Mouse (Mus musculus) heart, postnatal 0 days (tissue): ENCODE results near the gene Syngr3. TPM values are rescaled to one million over a fixed set of nuclear protein-coding genes. Genes with fewer than 3 reads are reported as not detected.

Experiments used
- ATAC-seq: fragments of 200-750 bp; cut with Nextera tagmentation; 2 replicates; pipeline ENCODE4 v1.8.0; 2017; ENCODE audit warnings: low read depth, moderate number of reproducible peaks, moderate library complexity; ENCODE audit not compliant: insufficient read depth
- DNase-seq: peaks from one replicate; pipeline ENCODE4 v3.0.0-alpha.2; 2016; ENCODE audit warnings: low spot score
- H3K27ac ChIP-seq: fragments of 300-500 bp; sonication (generic); 2 replicates; pipeline ENCODE4 v1.5.1; 2014; ENCODE audit warnings: low read depth, mild to moderate bottlenecking
- H3K27me3 ChIP-seq: fragments of 300-500 bp; sonication (generic); 2 replicates; pipeline ENCODE4 v1.6.1; 2014; ENCODE audit warnings: low read length, mixed read lengths; ENCODE audit not compliant: control insufficient read depth, insufficient read depth
- H3K36me3 ChIP-seq: fragments of 300-500 bp; sonication (generic); replicated peaks from 2 replicates; pipeline ENCODE4 v1.6.1; 2014; ENCODE audit warnings: low read length, mixed read lengths; ENCODE audit not compliant: control insufficient read depth, insufficient read depth
- H3K4me1 ChIP-seq: fragments of 300-500 bp; sonication (generic); 2 replicates; pipeline ENCODE4 v1.6.1; 2014; ENCODE audit warnings: antibody characterized with exemption; ENCODE audit not compliant: control insufficient read depth, insufficient read depth
- H3K4me2 ChIP-seq: fragments of 300-500 bp; sonication (generic); 2 replicates; pipeline ENCODE4 v1.6.1; 2014; ENCODE audit warnings: low read depth, mild to moderate bottlenecking, low read length, moderate library complexity
- H3K4me3 ChIP-seq: fragments of 300-500 bp; sonication (generic); 2 replicates; pipeline ENCODE4 v1.5.1; 2014; ENCODE audit warnings: low read depth, low read length
- H3K9ac ChIP-seq: fragments of 300-500 bp; sonication (generic); replicated peaks from 2 replicates; pipeline ENCODE4 v1.6.1; 2014; ENCODE audit warnings: low read depth, low read length, mixed read lengths
- H3K9me3 ChIP-seq: fragments of 300-500 bp; sonication (generic); replicated peaks from 2 replicates; pipeline ENCODE4 v1.6.1; 2016; ENCODE audit warnings: low read length; ENCODE audit not compliant: control insufficient read depth
- CTCF ChIP-seq: IDR thresholded peaks from 2 replicates; pipeline ENCODE4 v1.5.1; 2016; ENCODE audit warnings: antibody characterized with exemption, control low read depth, low read depth
- EP300 ChIP-seq: IDR thresholded peaks from 2 replicates; pipeline ENCODE4 v1.6.1; 2016; ENCODE audit warnings: antibody characterized with exemption, low read depth
- WGBS: fragments of 180-500 bp; shearing (Covaris S2); extraction: QIAGEN DNeasy Blood & Tissue Kit; methylation state at CpG from one replicate; pipeline ENCODE4 v1.1.7; 2014; 5-methylcytosine and 5-hydroxymethylcytosine counted together
- polyA plus RNA-seq: library from polyadenylated mRNA; unstranded; fragments of >200 nt; fragmentation: Nextera tagmentation; extraction: Ambion mirVana; gene quantifications from 2 replicates; pipeline ENCODE4 v1.2.1, GENCODE M21; 2015
- total RNA-seq: library from RNA; depleted of rRNA; stranded (reverse); fragments of >200 nt; gene quantifications from 2 replicates; pipeline ENCODE4 v1.2.3, GENCODE M21; 2014; ENCODE audit warnings: low replicate concordance; rRNA removed

Syngr3 gene
- total and polyA plus RNA-seq, 2 experiments from 2014 or later, result 0.16 TPM; not detected in 1

- H3K4me3 ChIP-seq, result no peak overlapping the region
- TF ChIP-seq EP300 (0 out of 2 replicates have a peak, but pooled peaks have one; percentile 21), CTCF (no peak)
- H3K4me1 ChIP-seq, result peaks cover 12% of the 10 kb centered on the region
- peaks cover 28% of the 10 kb centered on the region for H3K36me3 ChIP-seq
- DNase-seq, result no peak
- 66% methylated on average over 5 of the region's 5 CpGs for WGBS
- no peaks in the 10 kb centered on the region for H3K27me3 ChIP-seq
- no peak overlapping the region for H3K4me2 ChIP-seq
- ATAC-seq, result no peak
- no peak overlapping the region for H3K27ac ChIP-seq
- H3K9me3 ChIP-seq, result no peaks in the 10 kb centered on the region
- no peak overlapping the region for H3K9ac ChIP-seq
Observed at GRCm38 (mm10) chr17:24636781-24637481, 52.8 kb downstream of the Syngr3 start.

- H3K9me3 ChIP-seq, result no peaks in the 10 kb centered on the region
- H3K27ac ChIP-seq, result peak overlapping the region; percentile 21; the same call in 1 of the 2 replicates
- 86% methylated on average over 5 of the region's 5 CpGs for WGBS
- H3K9ac ChIP-seq, result no peak overlapping the region
- TF ChIP-seq EP300, result no peak
- TF ChIP-seq CTCF, result no peak
- no peak overlapping the region for H3K4me3 ChIP-seq
- peaks cover 16% of the 10 kb centered on the region for H3K4me1 ChIP-seq
- DNase-seq (no peak), ATAC-seq (no peak)
- H3K36me3 ChIP-seq, result peaks cover 24% of the 10 kb centered on the region
- H3K4me2 ChIP-seq, result no peak overlapping the region
- no peaks in the 10 kb centered on the region for H3K27me3 ChIP-seq
Observed at GRCm38 (mm10) chr17:24635694-24636093, 54.1 kb downstream of the Syngr3 start.

Other genes with a start within 250 kb of the Syngr3 start
Only the 30 nearest of the 33 such genes appear.
- 48.4 and 62.3 TPM in 2 replicates for gene Pgp, start 219.6 kb downstream of the Syngr3 start, total RNA-seq
- 65.8 and 70.6 TPM in 2 replicates for gene Pgp, start 219.6 kb downstream of the Syngr3 start, polyA plus RNA-seq
- not detected in 2 replicates for gene Bricd5, start 216.1 kb downstream of the Syngr3 start, total RNA-seq
- gene Bricd5, start 216.1 kb downstream of the Syngr3 start, polyA plus RNA-seq, result not detected in 2 replicates
- gene Mlst8, start 210.9 kb downstream of the Syngr3 start, total RNA-seq, result 12.4 and 44.9 TPM in 2 replicates
- gene Mlst8, start 210.9 kb downstream of the Syngr3 start, polyA plus RNA-seq, result 10.1 and 11.5 TPM in 2 replicates
- gene Caskin1, start 201.4 kb downstream of the Syngr3 start, total RNA-seq, result 0.11 TPM in 1 of 2 replicates, not detected in the other
- 0.14 TPM in 2 replicates for gene Caskin1, start 201.4 kb downstream of the Syngr3 start, polyA plus RNA-seq
- 206 and 281 TPM in 2 replicates for gene Traf7, start 162.0 kb downstream of the Syngr3 start, total RNA-seq
- gene Traf7, start 162.0 kb downstream of the Syngr3 start, polyA plus RNA-seq, result 46.0 and 48.9 TPM in 2 replicates
- 0.27 TPM in 1 of 2 replicates, not detected in the other for gene Rab26, start 155.7 kb downstream of the Syngr3 start, total RNA-seq
- gene Rab26, start 155.7 kb downstream of the Syngr3 start, polyA plus RNA-seq, result 0.46 and 0.54 TPM in 2 replicates
- 44.5 and 57.5 TPM in 2 replicates for gene Pkd1, start 140.1 kb downstream of the Syngr3 start, total RNA-seq
- gene Pkd1, start 140.1 kb downstream of the Syngr3 start, polyA plus RNA-seq, result 7.1 and 9.8 TPM in 2 replicates
- 55.4 and 88.7 TPM in 2 replicates for gene Tsc2, start 57.3 kb downstream of the Syngr3 start, total RNA-seq
- gene Tsc2, start 57.3 kb downstream of the Syngr3 start, polyA plus RNA-seq, result 29.2 and 34.4 TPM in 2 replicates
- gene Nthl1, start 57.3 kb downstream of the Syngr3 start, total RNA-seq, result 3.7 and 10.0 TPM in 2 replicates
- gene Nthl1, start 57.3 kb downstream of the Syngr3 start, polyA plus RNA-seq, result 5.7 and 7.3 TPM in 2 replicates
- gene Slc9a3r2, start 39.6 kb downstream of the Syngr3 start, total RNA-seq, result 87.9 and 118 TPM in 2 replicates
- 61.9 and 68.1 TPM in 2 replicates for gene Slc9a3r2, start 39.6 kb downstream of the Syngr3 start, polyA plus RNA-seq
- gene Npw, start 31.5 kb downstream of the Syngr3 start, total RNA-seq, result not detected in 2 replicates
- not detected in 2 replicates for gene Npw, start 31.5 kb downstream of the Syngr3 start, polyA plus RNA-seq
- gene Zfp598, start 20.3 kb downstream of the Syngr3 start, total RNA-seq, result 25.4 and 27.5 TPM in 2 replicates
- 7.8 TPM in 2 replicates for gene Zfp598, start 20.3 kb downstream of the Syngr3 start, polyA plus RNA-seq
- gene Gfer, start 6.2 kb upstream of the Syngr3 start, total RNA-seq, result 25.1 and 37.3 TPM in 2 replicates
- gene Gfer, start 6.2 kb upstream of the Syngr3 start, polyA plus RNA-seq, result 31.0 and 31.6 TPM in 2 replicates
- gene Noxo1, start 6.3 kb upstream of the Syngr3 start, total RNA-seq, result 0.50 and 2.2 TPM in 2 replicates
- gene Noxo1, start 6.3 kb upstream of the Syngr3 start, polyA plus RNA-seq, result 0.56 and 0.88 TPM in 2 replicates
- gene Tbl3, start 17.7 kb upstream of the Syngr3 start, total RNA-seq, result 33.9 and 42.2 TPM in 2 replicates
- 27.2 and 30.1 TPM in 2 replicates for gene Tbl3, start 17.7 kb upstream of the Syngr3 start, polyA plus RNA-seq
- gene Rnf151, start 28.1 kb upstream of the Syngr3 start, total RNA-seq, result 6.5 TPM in 1 of 2 replicates, not detected in the other
- gene Rnf151, start 28.1 kb upstream of the Syngr3 start, polyA plus RNA-seq, result not detected in 2 replicates
- gene Rps2, start 28.2 kb upstream of the Syngr3 start, total RNA-seq, result 2,967 and 2,982 TPM in 2 replicates
- gene Rps2, start 28.2 kb upstream of the Syngr3 start, polyA plus RNA-seq, result 722 and 767 TPM in 2 replicates
- 434 and 667 TPM in 2 replicates for gene Ndufb10, start 34.5 kb upstream of the Syngr3 start, total RNA-seq
- 1,293 and 1,354 TPM in 2 replicates for gene Ndufb10, start 34.5 kb upstream of the Syngr3 start, polyA plus RNA-seq
- gene Rpl3l, start 37.9 kb upstream of the Syngr3 start, total RNA-seq, result 0.54 and 2.1 TPM in 2 replicates
- 7.2 TPM in 2 replicates for gene Rpl3l, start 37.9 kb upstream of the Syngr3 start, polyA plus RNA-seq
- 28.5 and 41.1 TPM in 2 replicates for gene Msrb1, start 46.7 kb upstream of the Syngr3 start, total RNA-seq
- 48.7 and 55.7 TPM in 2 replicates for gene Msrb1, start 46.7 kb upstream of the Syngr3 start, polyA plus RNA-seq
- gene Hs3st6, start 63.0 kb upstream of the Syngr3 start, total RNA-seq, result 0.23 and 3.4 TPM in 2 replicates
- gene Hs3st6, start 63.0 kb upstream of the Syngr3 start, polyA plus RNA-seq, result 0.14 TPM in 2 replicates
- gene Meiob, start 114.3 kb upstream of the Syngr3 start, total RNA-seq, result not detected in 2 replicates
- gene Meiob, start 114.3 kb upstream of the Syngr3 start, polyA plus RNA-seq, result 0.10 TPM in 1 of 2 replicates, not detected in the other
- 79.2 and 129 TPM in 2 replicates for gene Hagh, start 150.2 kb upstream of the Syngr3 start, total RNA-seq
- 114 and 116 TPM in 2 replicates for gene Hagh, start 150.2 kb upstream of the Syngr3 start, polyA plus RNA-seq
- gene Fahd1, start 160.4 kb upstream of the Syngr3 start, total RNA-seq, result 37.4 and 60.1 TPM in 2 replicates
- gene Fahd1, start 160.4 kb upstream of the Syngr3 start, polyA plus RNA-seq, result 86.4 and 88.6 TPM in 2 replicates
- 1.7 TPM in 2 replicates for gene Igfals, start 176.0 kb upstream of the Syngr3 start, total RNA-seq
- gene Igfals, start 176.0 kb upstream of the Syngr3 start, polyA plus RNA-seq, result 0.44 and 0.53 TPM in 2 replicates
- gene Nubp2, start 196.4 kb upstream of the Syngr3 start, total RNA-seq, result 36.6 and 44.9 TPM in 2 replicates
- gene Nubp2, start 196.4 kb upstream of the Syngr3 start, polyA plus RNA-seq, result 29.8 and 31.3 TPM in 2 replicates
- 53.2 and 74.6 TPM in 2 replicates for gene Spsb3, start 196.7 kb upstream of the Syngr3 start, total RNA-seq
- 35.8 and 40.2 TPM in 2 replicates for gene Spsb3, start 196.7 kb upstream of the Syngr3 start, polyA plus RNA-seq
- gene Eme2, start 205.1 kb upstream of the Syngr3 start, total RNA-seq, result 23.6 and 28.2 TPM in 2 replicates
- gene Eme2, start 205.1 kb upstream of the Syngr3 start, polyA plus RNA-seq, result 14.8 and 15.5 TPM in 2 replicates
- 64.0 and 76.7 TPM in 2 replicates for gene Mrps34, start 205.2 kb upstream of the Syngr3 start, total RNA-seq
- 135 and 147 TPM in 2 replicates for gene Mrps34, start 205.2 kb upstream of the Syngr3 start, polyA plus RNA-seq
- 58.4 and 60.4 TPM in 2 replicates for gene Nme3, start 206.5 kb upstream of the Syngr3 start, total RNA-seq
- gene Nme3, start 206.5 kb upstream of the Syngr3 start, polyA plus RNA-seq, result 40.8 and 41.1 TPM in 2 replicates